Comparison of ENCODE assay signal across 17 mouse cellular contexts in genomic region chr4:56220531-56220930, GRCm38 (mm10).
DNase-seq lines count a peak whose midpoint lies in the region; ATAC-seq and TF ChIP-seq lines count a peak whose summit lies in the region.
"Had no signal": no experiment of that assay in that cellular context is flagged by ENCODE, and none has a peak within 500 bp of the region (broad histone marks: within the 10 kb centered on the region; RNA-seq: fewer than 3 reads in every experiment).

No protein-coding gene starts in this region.

- peaks cover 12% of the 10 kb centered on the region for H3K4me1 ChIP-seq in midbrain, embryonic 11.5 days (ENCODE audit: control insufficient read depth, insufficient read depth, low read length)
- H3K4me1 ChIP-seq in midbrain, embryonic 10.5 days = peaks cover 24% of the 10 kb centered on the region
- no peaks in the 10 kb centered on the region for H3K4me1 ChIP-seq in hindbrain, postnatal 0 days (ENCODE audit: insufficient read depth, low read length)
- H3K4me1 ChIP-seq in midbrain, postnatal 0 days (ENCODE audit: insufficient read depth, low read length) = no peaks in the 10 kb centered on the region; the same call in 1 of the 2 replicates

- no peak overlapping the region for H3K9ac ChIP-seq in midbrain, embryonic 11.5 days (ENCODE audit: low read length)
- H3K9ac ChIP-seq in hindbrain, postnatal 0 days (replicated peaks; ENCODE audit: low read length) = no peak overlapping the region
- no peak overlapping the region for H3K9ac ChIP-seq in midbrain, postnatal 0 days (replicated peaks; ENCODE audit: low read length, poor library complexity, severe bottlenecking)
- H3K9ac ChIP-seq: forebrain, embryonic 12.5 days; heart, embryonic 13.5 days; liver, embryonic 14.5 days; neural tube, embryonic 13.5 days had no signal

- no peaks in the 10 kb centered on the region for H3K9me3 ChIP-seq in midbrain, embryonic 11.5 days (ENCODE audit: control insufficient read depth, low read length)
- H3K9me3 ChIP-seq in midbrain, embryonic 10.5 days (replicated peaks) = no peaks in the 10 kb centered on the region
- H3K9me3 ChIP-seq in hindbrain, postnatal 0 days (ENCODE audit: low read length) = no peaks in the 10 kb centered on the region
- no peaks in the 10 kb centered on the region for H3K9me3 ChIP-seq in midbrain, postnatal 0 days (ENCODE audit: low read length)
- H3K9me3 ChIP-seq: forebrain, embryonic 12.5 days; heart, embryonic 13.5 days; megakaryocyte, embryonic 14.5 days; neural tube, embryonic 13.5 days had no signal

- peak; percentile 31; the same call in 1 of the 2 replicates for ATAC-seq in midbrain, embryonic 11.5 days (ENCODE audit: low FRiP score)
- no peak for ATAC-seq in hindbrain, postnatal 0 days
- ATAC-seq in midbrain, postnatal 0 days (ENCODE audit: low FRiP score) = no peak

- no peak overlapping the region for H3K4me2 ChIP-seq in midbrain, embryonic 11.5 days
- H3K4me2 ChIP-seq in hindbrain, postnatal 0 days (ENCODE audit: low read depth, low read length) = no peak overlapping the region
- no peak overlapping the region for H3K4me2 ChIP-seq in midbrain, postnatal 0 days (ENCODE audit: low read depth, low read length, poor library complexity, severe bottlenecking)
- H3K4me2 ChIP-seq: forebrain, embryonic 12.5 days; heart, embryonic 13.5 days; neural tube, embryonic 13.5 days had no signal

- H3K4me3 ChIP-seq in midbrain, embryonic 11.5 days (ENCODE audit: low read depth, low read length) = no peak overlapping the region
- H3K4me3 ChIP-seq in midbrain, embryonic 10.5 days = no peak overlapping the region
- no peak overlapping the region for H3K4me3 ChIP-seq in hindbrain, postnatal 0 days (ENCODE audit: low read length)
- no peak overlapping the region for H3K4me3 ChIP-seq in midbrain, postnatal 0 days (ENCODE audit: low read depth, low read length)
- H3K4me3 ChIP-seq: forebrain, embryonic 12.5 days; heart, embryonic 13.5 days; megakaryocyte, embryonic 14.5 days; neural tube, embryonic 13.5 days had no signal

- H3K36me3 ChIP-seq in midbrain, embryonic 11.5 days (ENCODE audit: control insufficient read depth, insufficient read depth, low read length) = no peaks in the 10 kb centered on the region
- no peaks in the 10 kb centered on the region for H3K36me3 ChIP-seq in midbrain, embryonic 10.5 days
- no peaks in the 10 kb centered on the region for H3K36me3 ChIP-seq in hindbrain, postnatal 0 days (ENCODE audit: insufficient read depth, low read length)
- H3K36me3 ChIP-seq in midbrain, postnatal 0 days (ENCODE audit: insufficient read depth, low read length) = no peaks in the 10 kb centered on the region
- H3K36me3 ChIP-seq: forebrain, embryonic 12.5 days; heart, embryonic 13.5 days; neural tube, embryonic 13.5 days had no signal

- WGBS in midbrain, embryonic 11.5 days = 64% methylated on average over 8 of the region's 8 CpGs
- 78% methylated on average over 8 of the region's 8 CpGs for WGBS in midbrain, embryonic 10.5 days
- WGBS in hindbrain, postnatal 0 days = 37% methylated on average over 8 of the region's 8 CpGs
- 64% methylated on average over 8 of the region's 8 CpGs for WGBS in midbrain, postnatal 0 days

- no peaks in the 10 kb centered on the region for H3K27me3 ChIP-seq in midbrain, embryonic 11.5 days (ENCODE audit: control insufficient read depth, insufficient read depth, low read length)
- H3K27me3 ChIP-seq in midbrain, embryonic 10.5 days (ENCODE audit: low read depth, poor library complexity, severe bottlenecking) = peaks cover 14% of the 10 kb centered on the region; the same call in 1 of the 2 replicates
- no peaks in the 10 kb centered on the region for H3K27me3 ChIP-seq in hindbrain, postnatal 0 days (ENCODE audit: insufficient read depth, low read length)
- H3K27me3 ChIP-seq in midbrain, postnatal 0 days (ENCODE audit: insufficient read depth, low read length) = no peaks in the 10 kb centered on the region
- H3K27me3 ChIP-seq: CH12.LX; forebrain, embryonic 12.5 days; heart, embryonic 13.5 days; neural tube, embryonic 13.5 days had no signal

- TF ChIP-seq CTCF in hindbrain, postnatal 0 days (IDR thresholded peaks at IDR 0.05; ENCODE audit: low read depth) = no peak
- no peak for TF ChIP-seq CTCF in midbrain, postnatal 0 days (IDR thresholded peaks at IDR 0.05)

- DNase-seq in adrenal gland, postnatal 14 days = peak; percentile 7
- no peak for DNase-seq in adrenal gland, adult 8-10 months
- no peak for DNase-seq in midbrain, embryonic 11.5 days (ENCODE audit: low spot score, missing footprints)
- DNase-seq in midbrain, embryonic 10.5 days (ENCODE audit: low spot score) = no peak
- peak; percentile 23 for DNase-seq in hindbrain, postnatal 0 days (ENCODE audit: low spot score)
- peak; percentile 19 for DNase-seq in midbrain, postnatal 0 days (ENCODE audit: low spot score)
- no peak for DNase-seq in right cerebral cortex, postnatal 14 days
- no peak for DNase-seq in spleen, adult 12 weeks (ENCODE audit: low spot score)
- DNase-seq: cerebellum, postnatal 36 days; kidney, adult 8-10 months; layer of hippocampus, postnatal 36 days had no signal

- no peak overlapping the region for H3K27ac ChIP-seq in midbrain, embryonic 11.5 days (ENCODE audit: low read depth, low read length)
- no peak overlapping the region for H3K27ac ChIP-seq in midbrain, embryonic 10.5 days (replicated peaks)
- no peak overlapping the region for H3K27ac ChIP-seq in hindbrain, postnatal 0 days
- H3K27ac ChIP-seq in midbrain, postnatal 0 days (ENCODE audit: low read depth, low read length) = no peak overlapping the region
- H3K27ac ChIP-seq: forebrain, embryonic 12.5 days; heart, embryonic 13.5 days; liver, embryonic 14.5 days; neural tube, embryonic 13.5 days had no signal

Comparison
In these comparisons a context has a peak if more than half of its experiments do, and no peak if none do; other contexts are left out.
1. DNase-seq: peak in adrenal gland, postnatal 14 days (single experiment), hindbrain, postnatal 0 days (single experiment) and midbrain, postnatal 0 days (single experiment); none in adrenal gland, adult 8-10 months (single experiment), midbrain, embryonic 11.5 days (single experiment), midbrain, embryonic 10.5 days (single experiment), right cerebral cortex, postnatal 14 days (single experiment) and spleen, adult 12 weeks (single experiment).